Mouse (Mus musculus) left cerebral cortex, adult 2 months (tissue): ENCODE measurements around the gene Golgb1. TPM values are rescaled to one million over a fixed set of nuclear protein-coding genes. Genes with fewer than 3 reads are reported as not detected.
"Not testable (repeated sequence)": the region's sequence is repeated elsewhere in the genome, so short reads cannot be mapped to it uniquely, and the experiment has no call there.

Experiments
- DNase-seq, 2 experiments: peaks; one replicate each; pipeline ENCODE4 v3.0.0; 2021 to 2022; ENCODE audit warnings: low spot score in 2 of 2, mixed read lengths in 1 of 2; ENCODE audit errors: extremely low spot score in 1 of 2
- H3K27ac ChIP-seq: fragments of 200-600 bp; 2 replicates; pipeline ENCODE4 v1.8.1; 2022
- H3K4me3 ChIP-seq: fragments of 200-600 bp; 2 replicates; pipeline ENCODE4 v1.8.1; 2022
- CTCF ChIP-seq: fragments of 200-600 bp; IDR thresholded peaks from 2 replicates; pipeline ENCODE4 v1.8.1; 2022; ENCODE audit warnings: antibody characterized with exemption, mild to moderate bottlenecking, moderate library complexity
- intact Hi-C: fragments of 180-260 bp; cut with DNase I; formaldehyde crosslinking; loops from one replicate; pipeline ENCODE4 v1.15.1; 2025
- long read RNA-seq, 2 experiments: library from polyadenylated mRNA; stranded (forward); transcript quantifications; one replicate each; pipeline ENCODE4 v2.0.0; 2021; ENCODE audit warnings: borderline mapping rate in 2 of 2
- total RNA-seq, 2 experiments: library from RNA; stranded (reverse); gene quantifications; 2 replicates each; pipeline ENCODE4 v1.2.3; 2021

Gene Golgb1
- 10 to 100 TPM; 77.8 to 92.1 TPM for total RNA-seq
- long read RNA-seq, experiment 1, full-length matches to known transcripts = 1 of 38 reads
- long read RNA-seq, experiment 1, partial matches to known transcripts = 12 of 38 reads
- long read RNA-seq, experiment 1, other reads (novel, unspliced or antisense) = 25 of 38 reads
- long read RNA-seq, experiment 2, partial matches to known transcripts = 10 of 26 reads
- long read RNA-seq, experiment 2, other reads (novel, unspliced or antisense) = 16 of 26 reads

- Histone ChIP-seq H3K4me3 (peak within 1 kb of the TSS; percentile 66), H3K27ac (peak within 1 kb of the TSS; percentile 91)
- DNase-seq = peak; percentile 93 to 96
- peak; percentile 0; the same call in 1 of the 2 replicates for TF ChIP-seq CTCF
- intact Hi-C loops = loop anchor here (2.0 to 10.0 kb wide), 2 partner anchors 136 to 810 kb away; partner anchors contain the start of gene Polq
These were observed at the start of gene Golgb1, which contains the start of gene Eaf2 for GRCm38 (mm10) chr16:36874583-36875275. Gene Golgb1, plus strand, starts transcription at chr16:36875140. Gene Eaf2, minus strand, starts transcription at chr16:36875003.

- DNase-seq = no peak
- Histone ChIP-seq H3K4me3 (peak overlapping the region; percentile 93), H3K27ac (no peak overlapping the region)
- intact Hi-C loops = loop anchor here (2.0 to 10.0 kb wide), 3 partner anchors 183 to 783 kb away; partner anchors contain the start of genes Ccdc58, Fam162a, Polq and Wdr5b
- no peak for TF ChIP-seq CTCF
These were observed 47.3 kb upstream of the Golgb1 start for GRCm38 (mm10) chr16:36827611-36828053.

GRCm38 (mm10) chr16:36828054-36828786 is 46.7 kb upstream of the Golgb1 start, which contains the start of gene Iqcb1:
Gene Iqcb1, plus strand, starts transcription at chr16:36828385.
- Histone ChIP-seq H3K4me3 (peak within 1 kb of the TSS; percentile 93), H3K27ac (peak within 1 kb of the TSS; percentile 81)
- TF ChIP-seq CTCF = no peak
- intact Hi-C loops = loop anchor here (2.0 to 10.0 kb wide), 3 partner anchors 183 to 783 kb away; partner anchors contain the start of genes Ccdc58, Fam162a, Polq and Wdr5b
- peak; percentile 77 to 84 for DNase-seq

GRCm38 (mm10) chr16:36828820-36829219 is 46.1 kb upstream of the Golgb1 start:
- no peak for DNase-seq
- intact Hi-C loops = loop anchor here (2.0 to 10.0 kb wide), 3 partner anchors 182 to 784 kb away; partner anchors contain the start of genes Ccdc58, Fam162a, Polq and Wdr5b
- no peak for TF ChIP-seq CTCF
- Histone ChIP-seq H3K4me3 (peak overlapping the region; percentile 93), H3K27ac (peak overlapping the region; percentile 81)

- H3K4me3 ChIP-seq, H3K27ac ChIP-seq, DNase-seq, intact Hi-C loops: not testable (repeated sequence)
These were observed 28.0 kb upstream of the Golgb1 start for GRCm38 (mm10) chr16:36846894-36847293.

GRCm38 (mm10) chr16:36851202-36851601 is 23.7 kb upstream of the Golgb1 start:
- no peak for DNase-seq
- intact Hi-C loops = no loop called here
- TF ChIP-seq CTCF = no peak
- Histone ChIP-seq H3K4me3 (no peak overlapping the region), H3K27ac (no peak overlapping the region)

- H3K27ac ChIP-seq = no peak overlapping the region
- H3K4me3 ChIP-seq = no peak overlapping the region
- TF ChIP-seq CTCF = no peak
- intact Hi-C loops = no loop called here
- DNase-seq = no peak
These were observed 11.4 kb upstream of the Golgb1 start for GRCm38 (mm10) chr16:36863585-36863984.

- DNase-seq = no peak
- H3K27ac ChIP-seq = no peak overlapping the region
- no peak overlapping the region for H3K4me3 ChIP-seq
- intact Hi-C loops = no loop called here
- TF ChIP-seq CTCF = no peak
These were observed 5.5 kb upstream of the Golgb1 start for GRCm38 (mm10) chr16:36869442-36869841.

- TF ChIP-seq CTCF = no peak; the same call in 1 of the 2 replicates
- Histone ChIP-seq H3K27ac (peak overlapping the region; percentile 91), H3K4me3 (peak overlapping the region; percentile 66)
- intact Hi-C loops = loop anchor here (2.0 to 10.0 kb wide), 2 partner anchors 135 to 809 kb away; partner anchors contain the start of gene Polq
- no peak for DNase-seq
These were observed 424 bp downstream of the Golgb1 start for GRCm38 (mm10) chr16:36875276-36875851.

- Histone ChIP-seq H3K4me3 (no peak overlapping the region), H3K27ac (no peak overlapping the region)
- TF ChIP-seq CTCF = peak; percentile 32
- intact Hi-C loops = loop anchor here (10.0 kb wide), 1 partner anchor 807 kb away; no protein-coding TSS in a partner anchor
- no peak for DNase-seq
These were observed 2.4 kb downstream of the Golgb1 start for GRCm38 (mm10) chr16:36877316-36877715.

- DNase-seq = no peak
- no peak overlapping the region for H3K4me3 ChIP-seq
- no peak for TF ChIP-seq CTCF
- no peak overlapping the region for H3K27ac ChIP-seq
- intact Hi-C loops = no loop called here
These were observed 7.9 kb downstream of the Golgb1 start for GRCm38 (mm10) chr16:36882737-36883343.
